Mouse (Mus musculus) lung, adult 2 months (tissue): Measurements from ENCODE around the gene Otud7a.

Experiments
- CTCF ChIP-seq: fragments of 200-500 bp; IDR thresholded peaks from 2 replicates; pipeline ENCODE4 v1.5.1; 2011; ENCODE audit warnings: mild to moderate bottlenecking, low read length, control low read depth; ENCODE audit not compliant: insufficient read depth
- POLR2A ChIP-seq: fragments of 200-500 bp; IDR thresholded peaks from 2 replicates; pipeline ENCODE4 v1.6.1; 2011; ENCODE audit warnings: low read depth, mild to moderate bottlenecking, control low read depth, low read length, borderline replicate concordance; ENCODE audit errors: extremely low read depth

DNA sequence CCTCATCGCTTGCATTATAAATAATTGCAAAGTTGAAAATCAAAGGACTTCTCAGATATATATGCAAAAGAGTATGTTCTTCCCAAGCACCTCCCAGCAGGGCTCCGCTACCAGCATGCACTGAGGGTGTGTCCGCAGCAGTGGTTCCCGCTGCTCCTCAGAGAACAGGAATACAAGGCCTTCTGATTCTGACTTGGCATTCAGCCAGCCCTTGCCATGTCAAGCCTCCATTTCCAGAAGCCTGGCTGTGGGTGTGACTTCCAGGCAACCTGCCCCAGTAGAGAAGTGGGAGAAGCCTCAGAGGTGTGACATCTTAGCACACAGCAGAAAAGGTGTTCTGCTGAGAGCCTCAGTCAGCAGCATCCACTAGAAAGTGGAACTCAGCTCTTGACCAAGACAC is 253.4 kb downstream of the Otud7a start:
- TF ChIP-seq CTCF, result no peak
- no peak for TF ChIP-seq POLR2A
